Mouse (Mus musculus): ENCODE measurements around the gene Cpne7.

The Cpne7 gene

DNA sequence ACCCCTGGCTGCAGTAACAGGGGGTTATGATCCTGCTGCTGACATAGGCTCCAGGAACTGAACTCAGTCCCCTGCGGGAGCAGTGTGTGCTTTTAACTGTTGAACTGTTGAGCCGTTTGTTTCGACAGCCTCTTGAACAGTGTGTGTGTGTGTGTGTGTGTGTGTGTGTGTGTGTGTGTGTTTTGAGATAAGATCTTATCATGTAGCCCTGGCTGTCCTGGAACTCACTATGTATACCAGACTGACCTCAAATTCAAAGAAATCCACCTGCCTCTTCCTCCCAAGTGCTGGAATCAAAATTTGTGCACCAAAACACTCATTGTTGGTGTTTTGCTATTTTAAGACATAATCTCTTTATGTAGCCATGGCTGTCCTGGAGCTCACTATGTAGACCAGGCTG, 2.5 kb upstream of the Cpne7 start:
- no peak for DNase-seq

DNA sequence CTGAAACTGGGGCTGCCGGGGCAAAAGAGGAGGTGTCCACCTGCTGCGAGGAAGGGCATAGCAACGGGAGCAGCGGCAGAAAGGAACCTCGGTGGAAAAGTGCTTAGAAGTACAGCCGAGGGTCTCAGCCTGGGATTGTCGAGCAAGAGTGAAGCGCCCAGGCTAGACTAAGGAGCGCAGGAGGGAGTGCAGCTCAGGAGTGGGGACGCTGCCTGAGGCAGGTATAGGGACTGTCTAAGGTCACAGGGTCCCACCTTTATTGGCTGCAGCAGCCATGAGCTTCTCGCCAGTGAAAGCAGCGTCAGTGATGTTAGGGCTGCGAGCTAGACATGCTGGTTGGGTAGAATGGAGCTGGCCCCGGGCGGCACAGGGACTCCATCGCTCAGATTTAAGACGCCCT, 570 bp downstream of the Cpne7 start:
- DNase-seq, result no peak

DNA sequence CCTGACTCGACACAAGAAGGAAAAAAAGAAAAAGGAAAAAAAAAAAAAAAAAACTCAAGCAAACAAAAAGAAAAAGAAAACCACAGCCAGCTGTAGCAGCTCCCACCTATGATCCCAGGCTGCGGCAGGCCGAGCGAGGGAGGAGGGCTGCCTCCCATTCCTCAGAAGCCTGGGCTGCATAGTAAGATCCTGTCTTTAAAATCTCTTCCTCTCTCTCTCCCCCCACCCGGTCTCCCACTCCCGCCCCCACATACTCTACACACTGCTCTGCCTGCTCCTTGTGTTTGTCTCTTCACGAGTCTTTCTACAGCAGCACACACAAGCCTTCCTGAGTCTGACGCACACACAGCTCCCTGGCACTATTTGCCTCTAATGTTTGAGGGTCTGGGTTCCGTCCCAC, 4.9 kb downstream of the Cpne7 start:
- no peak for DNase-seq

DNA sequence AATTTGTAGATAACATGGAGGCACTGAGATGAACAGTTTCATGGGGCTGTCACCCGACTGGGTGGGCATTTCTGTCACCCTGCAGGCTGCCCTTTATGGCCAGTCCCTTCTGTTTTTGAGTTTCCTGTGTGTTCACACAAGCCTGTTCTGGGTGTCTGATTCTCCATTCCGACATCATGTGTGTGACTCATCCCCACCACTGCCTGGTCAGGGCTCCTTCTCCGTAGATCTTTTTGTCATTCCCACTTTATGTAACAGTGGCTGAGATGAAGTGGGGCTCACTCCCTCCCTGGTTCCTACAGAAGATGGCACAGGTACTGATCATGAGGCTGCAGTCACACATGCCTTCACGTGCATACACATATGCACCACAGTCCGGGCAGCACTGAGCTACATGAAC, 5.5 kb downstream of the Cpne7 start:
- no peak for DNase-seq

DNA sequence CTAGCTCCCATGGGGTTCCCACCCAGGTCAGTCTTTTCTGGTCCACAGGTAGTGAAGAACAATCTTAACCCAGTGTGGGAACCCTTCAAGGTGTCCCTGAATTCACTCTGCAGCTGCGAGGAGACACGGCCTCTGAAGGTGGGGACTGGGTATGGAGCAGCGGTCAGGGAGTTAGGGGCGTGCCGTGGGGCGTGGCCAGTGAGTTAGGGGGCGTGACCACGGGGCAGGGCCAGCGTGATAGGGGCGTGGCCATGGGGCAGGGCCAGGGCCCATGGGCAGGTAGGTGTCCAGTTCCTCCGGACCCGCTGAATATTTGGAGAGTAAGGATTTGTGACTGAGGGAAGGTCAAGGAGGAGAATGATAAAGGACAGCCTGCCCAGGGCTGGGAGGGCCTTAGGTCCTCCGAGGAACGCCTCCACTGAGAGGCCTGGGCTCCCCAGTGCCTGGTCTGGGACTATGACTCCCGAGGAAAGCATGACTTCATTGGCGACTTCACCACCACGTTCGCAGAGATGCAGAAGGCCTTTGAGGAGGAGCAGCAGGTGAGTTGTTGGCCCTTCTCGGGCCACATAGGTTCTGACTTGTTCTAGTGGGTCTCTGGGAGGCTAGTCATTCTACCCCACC, 9.1 kb downstream of the Cpne7 start:
- DNase-seq, result peak; percentile 59

DNA sequence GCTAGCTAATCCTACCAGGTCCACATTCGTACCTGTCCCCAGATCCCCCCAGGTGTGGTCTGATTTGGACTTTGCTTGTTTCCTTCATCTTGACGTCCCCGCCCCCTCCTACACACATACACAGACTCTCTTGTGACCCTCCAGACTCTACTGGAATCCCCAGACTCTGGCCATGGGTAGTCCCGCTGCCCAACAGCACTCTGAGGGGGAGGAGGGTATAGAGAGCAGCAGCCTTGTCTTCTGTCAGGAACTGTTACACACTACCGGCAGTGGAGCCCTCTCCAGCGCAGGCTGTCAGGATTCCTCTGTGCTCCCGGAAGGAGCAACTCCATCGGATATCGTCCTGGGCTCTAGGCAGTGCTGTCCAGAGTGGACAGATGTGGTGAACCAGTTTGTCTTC, 13.9 kb downstream of the Cpne7 start:
- DNase-seq, result no peak

DNA sequence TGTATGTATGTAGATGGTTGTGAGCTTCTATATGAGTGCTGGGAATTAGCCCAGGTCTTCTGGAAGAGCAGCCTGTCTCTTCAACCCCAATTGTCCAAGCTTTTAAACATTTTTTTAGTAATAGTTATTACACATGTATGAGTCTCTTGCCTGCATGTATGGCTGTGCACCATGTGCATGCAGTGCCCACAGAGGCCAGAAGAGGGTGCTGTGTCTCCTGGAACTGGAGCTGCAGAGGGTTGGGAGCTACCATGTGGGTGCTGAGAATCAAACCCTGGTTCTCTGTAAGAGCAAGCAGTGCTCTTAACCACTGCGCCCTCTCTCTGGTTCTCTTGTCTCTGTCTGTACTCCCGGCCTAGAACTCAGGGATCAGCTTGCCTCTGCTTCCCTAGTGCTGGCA, 15.8 kb downstream of the Cpne7 start:
- DNase-seq, result no peak

DNA sequence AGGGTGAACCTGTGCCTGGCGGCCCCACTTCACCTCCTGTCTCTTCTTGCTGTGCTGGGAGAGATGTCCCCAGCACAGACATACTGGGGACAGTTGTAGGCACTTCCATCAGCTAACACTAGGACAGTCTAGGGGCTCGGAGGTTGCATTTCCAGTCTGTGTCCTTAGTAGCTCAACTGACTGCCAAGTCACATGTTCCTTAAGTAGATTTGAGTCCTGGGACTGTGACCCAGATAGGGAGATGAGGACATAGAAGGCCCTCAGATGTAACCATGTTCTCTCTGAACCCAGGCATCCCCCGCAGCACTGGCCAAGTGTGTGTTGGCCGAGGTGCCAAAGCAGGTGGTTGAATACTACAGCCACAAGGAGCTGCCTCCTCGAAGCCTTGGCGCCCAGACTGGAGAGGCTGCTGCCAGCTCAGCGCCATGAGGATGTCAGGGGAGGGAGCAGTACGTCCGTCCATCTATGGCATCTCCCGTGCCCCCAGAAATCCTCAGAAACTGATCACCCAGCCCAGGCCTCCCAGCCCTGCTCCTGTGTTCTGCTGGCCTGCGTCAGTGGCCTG, 17.1 kb downstream of the Cpne7 start:
- no peak for DNase-seq

DNA sequence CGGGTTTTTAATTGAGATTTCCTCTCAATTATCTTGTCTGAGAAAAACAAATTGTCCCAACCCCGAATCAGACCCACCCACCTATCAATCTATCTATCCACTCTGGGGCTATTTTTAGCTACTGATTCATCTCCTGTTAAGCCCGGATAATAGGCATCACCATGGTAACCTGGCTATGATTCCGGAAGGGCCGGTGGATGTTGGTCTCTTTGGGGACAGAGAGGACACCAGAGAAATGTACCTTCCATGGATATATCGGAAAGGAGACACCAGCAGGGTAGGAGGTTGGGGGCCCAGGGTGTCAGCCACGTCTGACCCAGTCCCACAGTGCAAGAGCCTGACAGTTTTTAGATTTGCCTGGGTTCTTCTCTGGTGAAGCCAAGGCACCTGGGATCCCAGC, 18.2 kb downstream of the Cpne7 start:
- no peak for DNase-seq

DNA sequence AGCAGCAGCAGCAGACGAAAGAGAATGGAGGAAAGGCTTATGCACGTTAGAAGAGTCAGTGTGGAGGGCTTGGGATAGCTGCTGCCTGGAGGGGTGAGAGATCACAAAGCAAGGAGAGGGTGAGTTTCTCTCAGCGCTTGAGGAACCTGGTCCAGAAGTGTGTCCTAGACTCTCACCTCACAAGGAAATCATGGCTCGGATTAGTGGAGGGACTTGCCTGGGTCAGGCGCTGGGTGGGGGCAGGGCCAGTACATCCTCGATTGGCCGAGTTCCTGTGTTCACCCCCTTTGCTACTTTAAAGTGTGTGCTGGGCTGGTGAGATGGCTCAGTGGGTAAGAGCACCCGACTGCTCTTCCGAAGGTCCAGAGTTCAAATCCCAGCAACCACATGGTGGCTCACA, 18.6 kb downstream of the Cpne7 start:
- no peak for DNase-seq

DNA sequence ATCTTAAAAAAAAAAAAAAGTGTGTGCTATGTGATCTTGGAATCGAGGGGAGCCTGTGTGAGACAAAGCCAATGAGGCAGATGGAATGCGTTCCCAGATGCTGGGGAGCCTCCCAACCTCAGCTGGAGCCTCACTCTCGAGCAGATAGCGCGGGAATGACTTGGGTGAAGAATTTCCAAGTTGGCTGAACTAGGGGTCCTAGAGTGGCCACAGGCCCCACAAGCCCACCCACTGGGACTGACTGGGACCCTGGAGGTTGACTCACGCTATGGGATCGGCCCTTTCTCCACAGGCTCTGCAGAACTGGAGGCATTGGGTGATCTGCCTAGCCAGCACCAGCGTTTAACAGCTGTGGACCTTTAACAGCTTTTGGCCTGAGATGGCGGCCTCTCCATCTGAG, 19.1 kb downstream of the Cpne7 start:
- no peak for DNase-seq

DNA sequence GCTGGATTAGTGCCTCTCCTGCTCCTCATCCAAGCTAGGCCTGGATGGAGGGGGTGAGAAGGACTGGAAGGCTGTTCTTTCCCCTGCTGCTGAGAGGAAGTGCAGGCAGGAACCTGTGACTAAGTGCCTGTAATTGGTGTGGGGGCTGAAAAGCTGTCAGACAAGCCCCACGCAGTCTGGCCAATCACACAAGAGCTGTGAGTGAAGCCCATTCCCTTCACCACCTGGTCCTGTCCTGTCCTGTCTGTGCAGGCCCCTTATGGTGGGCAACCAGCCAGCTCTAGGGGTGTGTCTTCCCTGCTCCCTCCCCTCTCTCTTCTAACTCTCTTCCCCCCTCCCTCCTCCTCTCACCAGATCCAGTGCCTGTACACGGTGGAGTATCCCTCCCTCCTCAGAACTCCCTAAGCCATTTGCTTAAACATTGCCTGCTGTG, 20.5 kb downstream of the Cpne7 start:
- no peak for DNase-seq

DNA sequence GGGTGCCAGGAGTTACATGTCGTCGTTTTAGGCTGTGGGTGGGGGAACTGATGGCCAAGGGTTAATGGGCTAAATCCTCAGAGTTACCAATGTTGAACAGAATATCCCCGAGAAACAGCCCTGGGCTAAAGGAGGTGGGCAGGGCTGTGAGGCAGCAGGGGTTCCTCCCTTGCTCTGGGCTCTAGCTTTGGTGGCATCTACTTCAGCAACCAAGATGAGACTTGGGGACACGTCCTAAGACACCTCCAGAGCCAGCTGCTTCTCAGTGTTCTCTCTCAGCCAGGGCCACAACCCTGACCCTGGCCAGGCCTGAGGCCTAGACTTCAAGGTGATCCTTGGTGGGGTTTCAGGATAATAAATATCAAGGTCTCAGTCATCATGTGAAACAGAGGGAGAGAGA, 21.6 kb downstream of the Cpne7 start:
- no peak for DNase-seq

DNA sequence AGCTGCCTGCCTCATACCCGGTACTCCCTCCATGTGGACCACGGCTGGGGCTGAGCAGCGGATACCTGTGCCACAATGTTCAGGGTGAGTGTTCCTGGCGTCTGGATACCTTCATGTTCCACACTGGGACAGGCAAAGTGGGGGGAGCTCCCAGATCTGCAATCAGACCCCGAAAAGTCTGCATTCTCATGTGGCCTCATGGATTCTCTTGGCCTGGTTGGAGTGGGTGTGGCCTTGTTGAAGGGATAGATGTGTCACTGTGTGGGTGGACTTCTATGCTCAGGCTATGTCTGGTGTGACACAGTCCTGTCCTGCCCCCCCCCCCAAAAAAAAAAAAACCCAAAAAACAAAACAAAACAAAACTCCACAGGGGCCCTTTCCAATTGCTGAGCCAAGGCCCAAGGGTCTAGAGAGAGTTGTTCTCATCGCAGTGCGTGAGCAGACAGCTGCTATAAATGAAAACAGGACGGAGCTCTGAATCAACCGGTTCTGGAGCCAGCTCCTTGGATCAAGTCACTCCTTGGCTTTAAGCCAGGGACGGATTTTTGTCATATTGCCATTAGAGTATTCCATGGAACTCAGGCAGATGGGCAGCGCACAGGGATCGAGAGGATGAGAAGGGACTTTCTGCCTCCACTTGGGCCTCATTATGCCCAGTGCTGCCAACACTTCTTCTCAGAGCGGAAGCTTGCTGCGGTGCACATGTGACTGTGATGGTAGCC, 24.7 kb downstream of the Cpne7 start:
- no peak for DNase-seq

DNA sequence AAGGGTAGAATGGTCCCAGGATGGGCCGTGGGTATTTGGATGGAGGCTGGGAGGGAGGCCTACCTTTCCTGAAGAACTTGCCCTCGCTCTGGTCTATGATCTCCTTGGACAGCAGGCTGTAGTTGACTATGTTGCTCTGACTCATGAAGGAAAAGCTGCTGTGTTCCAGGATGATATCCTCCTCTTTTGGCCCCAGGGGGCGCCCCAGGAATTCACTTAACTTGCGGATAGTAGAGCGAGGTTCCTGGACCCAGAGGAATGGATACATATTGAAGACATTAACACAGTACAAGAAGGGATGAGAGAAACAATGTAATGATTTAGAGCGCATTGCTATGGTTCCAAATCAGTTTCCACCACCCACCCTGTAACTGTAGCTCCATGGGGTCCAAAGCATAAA, 28.1 kb downstream of the Cpne7 start:
- DNase-seq, result peak; percentile 57

DNA sequence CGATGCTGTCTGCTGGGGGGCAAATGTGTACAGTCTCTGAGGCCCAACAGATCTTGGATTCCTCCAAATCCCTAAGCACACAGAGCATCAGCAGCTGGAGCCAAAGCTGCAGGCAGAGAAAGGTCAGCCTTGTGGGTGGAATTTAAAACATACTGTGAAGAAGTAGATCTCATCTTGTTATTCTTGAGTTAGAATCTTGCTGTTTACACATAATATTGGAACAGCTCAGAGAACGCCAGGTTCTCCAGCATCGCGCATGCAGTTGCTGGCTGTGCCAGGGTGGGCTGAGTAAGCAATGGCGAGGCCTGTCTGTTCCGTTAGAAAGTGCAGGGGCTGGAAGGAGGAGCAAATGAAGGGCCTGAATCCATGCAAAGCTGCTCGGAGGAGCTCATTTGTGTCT, 29.2 kb downstream of the Cpne7 start:
- DNase-seq, result no peak

DNA sequence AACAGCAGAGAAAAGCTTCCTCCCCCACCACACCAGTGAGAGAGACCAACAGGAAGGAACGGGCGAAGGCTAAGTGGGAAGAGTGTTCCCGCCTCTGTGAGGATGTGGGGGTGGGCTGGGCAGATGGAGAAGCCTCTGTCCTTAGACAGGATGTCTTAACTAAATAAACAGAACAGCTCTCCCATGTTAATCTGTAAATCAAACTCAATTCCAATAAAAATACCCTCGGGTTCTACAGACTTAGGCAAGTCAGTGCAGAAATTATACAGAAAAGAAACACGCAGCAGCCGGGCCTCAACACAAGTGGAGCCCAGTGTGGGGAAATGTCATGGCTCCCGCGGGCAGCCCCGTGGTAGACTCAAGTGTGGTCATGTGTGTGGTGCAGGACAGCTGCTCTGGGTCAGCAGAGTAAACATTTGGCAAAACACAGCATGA, 33.6 kb downstream of the Cpne7 start:
- no peak for DNase-seq

DNA sequence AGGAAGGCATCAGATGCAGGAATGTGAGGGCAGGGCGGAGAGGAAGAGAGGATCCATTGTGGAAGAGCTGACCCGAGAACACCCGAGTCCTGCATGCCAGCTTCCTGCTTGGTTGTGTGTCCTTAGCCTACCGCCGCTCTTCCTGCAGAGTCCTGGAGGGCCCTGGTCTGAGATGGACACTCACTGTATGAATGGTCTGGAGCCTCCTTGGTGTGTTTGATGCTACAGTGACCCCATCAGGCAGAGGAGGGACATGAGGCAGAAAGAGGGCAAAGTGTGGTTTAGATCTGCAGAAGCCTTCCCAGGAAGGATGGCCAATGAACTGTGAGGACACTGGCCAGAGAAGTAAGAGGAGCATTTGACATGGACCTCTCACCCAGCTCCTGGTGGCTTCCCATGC, 38.0 kb downstream of the Cpne7 start:
- DNase-seq, result no peak

DNA sequence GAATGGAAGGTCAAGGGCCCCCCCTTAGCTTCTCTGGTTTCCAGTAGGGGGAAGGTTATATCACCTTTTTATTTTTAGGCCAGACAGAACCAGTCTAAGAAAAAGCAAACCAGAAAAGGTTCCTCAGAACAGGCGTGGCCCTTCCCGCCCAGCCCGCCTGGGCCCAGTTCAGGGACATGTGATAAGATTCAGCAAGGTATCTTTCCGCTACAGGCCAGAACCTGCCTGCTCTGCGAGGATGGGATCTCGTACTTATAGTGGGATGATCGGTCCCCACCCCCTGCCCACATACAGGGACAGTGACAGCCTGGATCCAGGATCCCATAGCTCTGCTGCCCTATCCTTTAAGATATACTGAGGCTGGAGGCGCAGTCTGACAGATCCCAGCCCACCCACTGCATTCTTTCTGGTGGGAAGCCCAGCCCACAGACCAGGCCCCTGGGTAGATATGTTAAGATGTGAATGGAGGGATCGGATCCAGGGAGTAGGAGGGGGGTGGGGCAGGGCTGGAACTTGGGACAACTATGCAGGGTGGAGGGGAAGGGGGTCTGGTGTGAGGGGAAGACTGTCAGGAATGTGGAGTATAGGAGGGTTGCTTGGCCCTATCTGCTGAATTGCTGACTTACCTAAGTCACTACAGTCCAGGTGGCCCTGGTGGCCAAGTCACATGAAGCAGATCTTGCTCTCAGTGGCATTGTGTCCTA, 39.0 kb downstream of the Cpne7 start:
- no peak for DNase-seq

DNA sequence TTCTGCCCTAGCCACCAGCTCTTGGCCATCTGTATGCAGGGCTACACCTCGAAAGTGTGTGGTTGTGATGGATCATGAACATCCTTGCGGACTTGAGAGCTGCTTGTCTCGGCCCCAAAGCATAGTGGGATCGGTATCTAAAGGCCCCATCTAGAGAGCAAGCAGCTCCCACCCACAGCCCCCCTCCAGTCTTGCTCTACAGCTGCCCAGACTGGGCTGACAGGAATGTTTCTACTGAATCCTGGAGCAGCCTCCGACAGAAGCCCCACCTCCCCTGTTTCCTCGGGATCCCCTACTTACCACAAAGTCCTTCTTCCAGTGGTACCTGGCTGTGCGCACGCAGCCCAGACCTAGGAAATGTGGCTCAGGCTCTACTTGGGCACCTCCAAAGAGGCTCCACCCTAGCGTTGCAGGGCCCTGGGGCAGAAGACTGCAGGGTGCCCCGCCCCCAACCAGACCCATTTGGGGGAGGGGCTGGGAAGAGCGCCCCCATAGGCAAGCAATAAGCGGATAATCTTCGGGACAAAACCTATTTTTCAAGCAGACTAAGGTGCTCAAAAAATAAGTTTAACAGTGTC, 40.8 kb downstream of the Cpne7 start, which contains the start of gene Sult5a1:
TSS of gene Sult5a1 (minus strand) at position 428 of the 578 bp plus-strand sequence.
- DNase-seq, result peak; percentile 32

DNA sequence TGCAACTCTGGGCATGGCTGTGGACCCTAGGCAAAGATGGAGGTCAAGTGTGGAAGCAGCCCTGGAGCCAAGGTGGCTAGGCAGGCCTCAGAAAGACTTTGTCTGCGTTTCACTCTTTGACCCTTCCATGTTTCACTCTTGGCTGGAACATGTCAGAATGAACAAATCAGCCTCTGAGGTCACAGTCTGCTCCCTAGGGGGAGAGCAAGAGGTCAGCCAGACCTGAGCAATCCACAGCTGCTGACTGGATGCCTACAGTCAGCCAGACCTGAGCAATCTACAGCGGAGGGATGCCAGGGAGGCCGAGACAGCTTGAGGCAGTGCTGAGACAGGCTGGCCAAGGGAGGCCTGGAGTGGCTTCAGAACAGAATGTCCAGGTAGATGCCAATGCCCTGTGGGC, 64.2 kb downstream of the Cpne7 start:
- no peak for DNase-seq

Data from thymus, postnatal 4 days (tissue).